Mouse (Mus musculus) limb, embryonic 14.5 days (tissue): ENCODE results near the gene Lix1l. TPM values are rescaled to one million over a fixed set of nuclear protein-coding genes. Genes with fewer than 3 reads are reported as not detected.

Experiments used
- ATAC-seq: fragments of 200-750 bp; cut with Nextera tagmentation; 2 replicates; pipeline ENCODE4 v1.8.0; 2017; ENCODE audit warnings: low read depth, moderate number of reproducible peaks, moderate TSS enrichment; ENCODE audit not compliant: low FRiP score
- DNase-seq: peaks from one replicate; pipeline ENCODE4 v3.0.0-alpha.2; 2015; ENCODE audit warnings: low spot score
- H3K27ac ChIP-seq: fragments of 300-500 bp; sonication (generic); replicated peaks from 2 replicates; pipeline ENCODE4 v1.5.1; 2014; ENCODE audit warnings: low read depth, mild to moderate bottlenecking, low read length, moderate library complexity, mixed read lengths
- H3K27me3 ChIP-seq: fragments of 300-500 bp; sonication (generic); 2 replicates; pipeline ENCODE4 v1.6.1; 2014; ENCODE audit warnings: low read length, mixed read lengths; ENCODE audit not compliant: control insufficient read depth, insufficient read depth
- H3K36me3 ChIP-seq: fragments of 300-500 bp; sonication (generic); 2 replicates; pipeline ENCODE4 v1.6.1; 2014; ENCODE audit warnings: mild to moderate bottlenecking, low read length, moderate library complexity, mixed read lengths; ENCODE audit not compliant: control insufficient read depth, insufficient read depth
- H3K4me1 ChIP-seq: fragments of 300-500 bp; sonication (generic); 2 replicates; pipeline ENCODE4 v1.6.1; 2014; ENCODE audit warnings: antibody characterized with exemption, low read length, mixed read lengths; ENCODE audit not compliant: control insufficient read depth, insufficient read depth
- H3K4me2 ChIP-seq: fragments of 300-500 bp; sonication (generic); replicated peaks from 2 replicates; pipeline ENCODE4 v1.6.1; 2014; ENCODE audit warnings: low read depth, mild to moderate bottlenecking, low read length, moderate library complexity; ENCODE audit not compliant: severe bottlenecking
- H3K4me3 ChIP-seq: fragments of 300-500 bp; sonication (generic); replicated peaks from 2 replicates; pipeline ENCODE4 v1.5.1; 2014; ENCODE audit warnings: low read length
- H3K9ac ChIP-seq: fragments of 300-500 bp; sonication (generic); 2 replicates; pipeline ENCODE4 v1.6.1; 2014; ENCODE audit warnings: mild to moderate bottlenecking, low read depth, low read length, moderate library complexity; ENCODE audit not compliant: severe bottlenecking
- H3K9me3 ChIP-seq: fragments of 300-500 bp; sonication (generic); 2 replicates; pipeline ENCODE4 v1.6.1; 2016; ENCODE audit warnings: low read length; ENCODE audit not compliant: control insufficient read depth
- POLR2A ChIP-seq: fragments of 200-500 bp; IDR thresholded peaks from 2 replicates; pipeline ENCODE4 v1.8.0; 2012; ENCODE audit warnings: inconsistent platforms, mild to moderate bottlenecking, moderate library complexity, borderline replicate concordance; ENCODE audit not compliant: insufficient read depth, insufficient read length; ENCODE audit errors: extremely low read depth
- WGBS: fragments of 180-500 bp; shearing (Covaris S2); extraction: QIAGEN DNeasy Blood & Tissue Kit; methylation state at CpG from one replicate; pipeline ENCODE4 v1.1.7; 2014; 5-methylcytosine and 5-hydroxymethylcytosine counted together
- polyA plus RNA-seq, 2 experiments: library from polyadenylated mRNA; depleted of rRNA in 1 of 2; stranded (reverse) in 1 of 2; unstranded in 1 of 2; fragments of >200 nt; fragmentation: Nextera tagmentation in 1 of 2; extraction: Ambion mirVana in 1 of 2; gene quantifications; 2 replicates each; pipeline versions ENCODE4 v1.2.1 to v1.2.3; 2012 to 2014

The Lix1l gene
- polyA plus RNA-seq, 2 experiments = 8.9 to 84.2 TPM

- 95% methylated on average over 5 of the region's 5 CpGs for WGBS
- no peak overlapping the region for H3K9ac ChIP-seq
- no peak overlapping the region for H3K4me3 ChIP-seq
- H3K27me3 ChIP-seq = no peaks in the 10 kb centered on the region
- no peak overlapping the region for H3K4me2 ChIP-seq
- DNase-seq = no peak
- no peak for TF ChIP-seq POLR2A
- H3K27ac ChIP-seq = no peak overlapping the region
- H3K4me1 ChIP-seq = peaks cover 24% of the 10 kb centered on the region
- no peak for ATAC-seq
- no peaks in the 10 kb centered on the region for H3K9me3 ChIP-seq
- no peaks in the 10 kb centered on the region for H3K36me3 ChIP-seq
Measured at GRCm38 (mm10) chr3:96666916-96667315, 66.0 kb downstream of the Lix1l start.

- Histone ChIP-seq H3K4me1 (peaks cover 24% of the 10 kb centered on the region), H3K27ac (no peak overlapping the region), H3K4me3 (no peak overlapping the region), H3K27me3 (no peaks in the 10 kb centered on the region), H3K9ac (no peak overlapping the region), H3K9me3 (no peaks in the 10 kb centered on the region), H3K36me3 (no peaks in the 10 kb centered on the region), H3K4me2 (no peak overlapping the region)
- DNase-seq = no peak
- 33% methylated on average over 1 of the region's 1 CpGs for WGBS
- no peak for TF ChIP-seq POLR2A
- no peak for ATAC-seq
Measured at GRCm38 (mm10) chr3:96667316-96667715, 66.4 kb downstream of the Lix1l start.

DNA sequence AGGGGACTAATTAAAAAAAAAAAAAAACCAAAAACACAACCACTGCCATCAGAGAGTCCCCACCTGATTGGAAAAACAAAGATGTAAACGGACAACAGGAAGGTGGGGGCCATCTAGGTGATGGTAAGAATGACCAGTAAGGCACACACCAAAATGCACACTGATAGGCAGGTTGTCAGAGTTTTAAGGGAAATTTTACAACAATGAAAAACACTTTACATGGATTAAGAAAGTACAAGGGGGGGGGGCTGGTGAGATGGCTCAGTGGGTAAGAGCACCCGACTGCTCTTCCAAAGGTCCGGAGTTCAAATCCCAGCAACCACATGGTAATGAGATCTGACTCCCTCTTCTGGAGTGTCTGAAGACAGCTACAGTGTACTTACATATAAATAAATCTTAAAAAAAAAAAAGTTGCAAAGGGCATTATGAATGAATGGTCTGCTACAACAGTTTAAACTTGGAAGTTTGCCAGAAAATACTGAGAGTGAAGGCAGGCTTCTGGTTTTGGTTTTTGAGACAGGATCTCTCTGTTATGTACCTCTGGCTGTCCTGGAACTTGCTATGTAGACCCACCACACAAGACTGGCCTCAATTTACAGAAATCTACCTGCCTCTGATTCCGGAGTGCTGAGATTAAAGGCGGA lies 67.6 kb downstream of the Lix1l start:
- no peak for ATAC-seq
- Histone ChIP-seq H3K27ac (no peak overlapping the region), H3K36me3 (no peaks in the 10 kb centered on the region), H3K4me2 (no peak overlapping the region), H3K4me3 (no peak overlapping the region), H3K27me3 (no peaks in the 10 kb centered on the region), H3K9ac (no peak overlapping the region), H3K9me3 (no peaks in the 10 kb centered on the region), H3K4me1 (peaks cover 16% of the 10 kb centered on the region)
- no peak for TF ChIP-seq POLR2A
- WGBS = 93% methylated on average over 5 of the region's 5 CpGs
- DNase-seq = no peak

DNA sequence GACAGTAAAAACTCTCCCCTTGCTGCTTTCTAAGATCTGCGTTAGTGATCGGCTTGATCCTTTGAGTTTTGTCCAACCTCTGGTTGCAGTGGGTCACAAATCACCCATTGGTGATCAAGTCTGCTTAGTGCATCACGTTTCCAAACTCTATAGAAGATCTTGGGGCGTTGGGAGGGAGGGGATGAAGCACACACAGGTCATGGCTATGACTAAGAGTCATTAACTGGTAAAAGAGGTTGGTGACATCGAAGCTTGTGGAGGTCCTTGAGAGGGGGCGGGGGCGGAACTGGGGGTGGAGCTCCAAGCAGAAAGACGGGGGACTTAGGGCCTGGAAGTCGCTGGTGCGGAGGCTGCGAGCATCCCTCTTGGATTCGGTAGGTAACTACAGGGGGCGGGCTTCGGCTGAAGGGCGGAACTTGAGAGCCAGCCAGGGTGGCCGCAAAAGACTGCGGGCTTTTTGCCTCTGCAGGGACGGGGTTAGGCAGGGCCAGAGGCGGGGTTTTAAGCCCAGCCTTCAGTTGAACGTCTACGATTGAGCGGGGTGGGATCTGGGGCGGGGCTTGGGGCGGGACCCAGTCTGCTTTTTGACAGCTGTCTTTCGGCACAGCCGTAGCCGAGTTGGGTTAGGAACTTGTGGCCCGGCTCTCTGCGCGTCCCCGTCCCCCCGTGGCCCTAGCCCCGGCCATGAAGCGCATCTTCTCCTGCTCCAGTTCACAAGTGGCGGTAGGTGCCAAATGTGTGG lies 68.9 kb downstream of the Lix1l start, which contains the start of gene Ankrd35:
Gene Ankrd35, plus strand, starts transcription at position 405 of the 742 bp plus-strand sequence.
- Histone ChIP-seq H3K4me3 (peak within 1 kb of the TSS; percentile 34), H3K4me2 (peak within 1 kb of the TSS; percentile 75), H3K27me3 (no peaks in the 10 kb centered on the region), H3K9ac (peak within 1 kb of the TSS; percentile 34; the same call in 1 of the 2 replicates), H3K4me1 (peaks cover 14% of the 10 kb centered on the region), H3K36me3 (no peaks in the 10 kb centered on the region), H3K27ac (no peak within 1 kb of the TSS), H3K9me3 (no peaks in the 10 kb centered on the region)
- DNase-seq = peak; percentile 93
- ATAC-seq = peak; percentile 95
- 6% methylated on average over 34 of the region's 35 CpGs for WGBS
- no peak for TF ChIP-seq POLR2A

DNA sequence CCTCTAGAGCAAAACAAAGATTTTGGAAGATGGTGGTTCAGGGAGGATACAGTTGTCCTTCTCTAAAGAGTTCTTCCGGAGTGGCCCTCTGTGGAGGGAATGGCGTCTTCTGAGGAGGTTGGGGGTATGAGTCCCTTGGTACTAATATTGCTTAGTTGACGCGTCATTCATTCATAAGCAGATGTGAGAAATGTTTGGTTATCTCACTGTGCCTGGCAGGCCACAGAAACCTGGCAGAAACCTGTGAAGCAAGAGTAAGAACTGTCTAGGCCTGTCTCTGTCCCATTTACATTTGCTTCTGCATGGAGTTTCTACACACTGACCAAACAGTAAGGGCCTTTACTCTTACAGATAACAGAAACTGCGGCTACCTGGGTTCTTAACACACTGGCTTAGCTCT lies 70.6 kb downstream of the Lix1l start:
- H3K4me1 ChIP-seq = peaks cover 14% of the 10 kb centered on the region
- ATAC-seq (no peak), DNase-seq (no peak)
- no peaks in the 10 kb centered on the region for H3K36me3 ChIP-seq
- H3K27ac ChIP-seq = no peak overlapping the region
- no peak overlapping the region for H3K4me2 ChIP-seq
- 92% methylated on average over 5 of the region's 5 CpGs for WGBS
- H3K9ac ChIP-seq = no peak overlapping the region
- TF ChIP-seq POLR2A = no peak
- H3K4me3 ChIP-seq = no peak overlapping the region
- H3K9me3 ChIP-seq = no peaks in the 10 kb centered on the region
- H3K27me3 ChIP-seq = no peaks in the 10 kb centered on the region
